Mouse (Mus musculus): ENCODE results near the gene Bcas3.

GRCm38 (mm10) chr11:85835753-85836522 is 483.0 kb downstream of the Bcas3 start:
- TF ChIP-seq CTCF (IDR thresholded peaks at IDR 0.05; ENCODE audit: low read depth) (no peak), EP300 (IDR thresholded peaks at IDR 0.05; ENCODE audit: low read depth) (no peak)
